Mouse (Mus musculus): Measurements from ENCODE around the gene Cwc27.

Gene Cwc27

GRCm38 (mm10) chr13:104816635-104817571, at the start of gene Cwc27:
TSS of gene Cwc27 (minus strand) at chr13:104817142.
- peak; percentile 80 for DNase-seq

GRCm38 (mm10) chr13:104866726-104867125, 49.8 kb upstream of the Cwc27 start:
- no peak for DNase-seq

GRCm38 (mm10) chr13:104863127-104863979, 46.4 kb upstream of the Cwc27 start, which contains the start of gene Shisal2b:
TSS of gene Shisal2b (minus strand) at chr13:104863893.
- DNase-seq: peak; percentile 2

- no peak for DNase-seq
These were observed 36.7 kb upstream of the Cwc27 start for GRCm38 (mm10) chr13:104853645-104854044.

GRCm38 (mm10) chr13:104843295-104844089, 26.6 kb upstream of the Cwc27 start:
- no peak for DNase-seq

- DNase-seq: no peak
These were observed 25.0 kb upstream of the Cwc27 start for GRCm38 (mm10) chr13:104841937-104842336.

GRCm38 (mm10) chr13:104837628-104838027, 20.7 kb upstream of the Cwc27 start:
- DNase-seq: no peak

- DNase-seq: no peak
These were observed 15.9 kb upstream of the Cwc27 start for GRCm38 (mm10) chr13:104832811-104833210.

- no peak for DNase-seq
These were observed 8.5 kb upstream of the Cwc27 start for GRCm38 (mm10) chr13:104825470-104825869.

- no peak for DNase-seq
These were observed 5.5 kb upstream of the Cwc27 start for GRCm38 (mm10) chr13:104822411-104822838.

GRCm38 (mm10) chr13:104821908-104822307, 5.0 kb upstream of the Cwc27 start:
- no peak for DNase-seq

GRCm38 (mm10) chr13:104821192-104821591, 4.2 kb upstream of the Cwc27 start:
- DNase-seq: no peak

- DNase-seq: peak; percentile 1
These were observed 754 bp upstream of the Cwc27 start for GRCm38 (mm10) chr13:104817696-104818095.

- no peak for DNase-seq
These were observed 690 bp downstream of the Cwc27 start for GRCm38 (mm10) chr13:104816270-104816634.

- DNase-seq: peak; percentile 4
These were observed 11.3 kb downstream of the Cwc27 start for GRCm38 (mm10) chr13:104805681-104806080.

- no peak for DNase-seq
These were observed 17.3 kb downstream of the Cwc27 start for GRCm38 (mm10) chr13:104799566-104800182.

GRCm38 (mm10) chr13:104799067-104799466, 17.9 kb downstream of the Cwc27 start:
- no peak for DNase-seq

GRCm38 (mm10) chr13:104794421-104794820, 22.5 kb downstream of the Cwc27 start:
- DNase-seq: no peak

- no peak for DNase-seq
These were observed 24.8 kb downstream of the Cwc27 start, which contains the start of gene Srek1ip1 for GRCm38 (mm10) chr13:104792184-104792583. TSS of gene Srek1ip1 (plus strand) at chr13:104792484.

GRCm38 (mm10) chr13:104789663-104790062, 27.3 kb downstream of the Cwc27 start:
- DNase-seq: peak; percentile 36

GRCm38 (mm10) chr13:104787260-104787659, 29.7 kb downstream of the Cwc27 start:
- no peak for DNase-seq

GRCm38 (mm10) chr13:104779104-104779670, 37.8 kb downstream of the Cwc27 start:
- DNase-seq: no peak
